Mouse (Mus musculus) fat pad, adult 2 months (tissue): ENCODE results near the gene Zfp423.

ENCODE experiments used
- DNase-seq: peaks from one replicate; pipeline ENCODE4 v3.0.0-alpha.2; 2011; ENCODE audit warnings: low read depth, low spot score; ENCODE audit errors: extremely low read depth

Gene Zfp423

GRCm38 (mm10) chr8:87905404-87905803, 54.0 kb downstream of the Zfp423 start:
- no peak for DNase-seq

- DNase-seq: no peak
Observed at GRCm38 (mm10) chr8:87904108-87904507, 55.3 kb downstream of the Zfp423 start.

GRCm38 (mm10) chr8:87895203-87896041, 64.0 kb downstream of the Zfp423 start:
- DNase-seq: no peak

DNA sequence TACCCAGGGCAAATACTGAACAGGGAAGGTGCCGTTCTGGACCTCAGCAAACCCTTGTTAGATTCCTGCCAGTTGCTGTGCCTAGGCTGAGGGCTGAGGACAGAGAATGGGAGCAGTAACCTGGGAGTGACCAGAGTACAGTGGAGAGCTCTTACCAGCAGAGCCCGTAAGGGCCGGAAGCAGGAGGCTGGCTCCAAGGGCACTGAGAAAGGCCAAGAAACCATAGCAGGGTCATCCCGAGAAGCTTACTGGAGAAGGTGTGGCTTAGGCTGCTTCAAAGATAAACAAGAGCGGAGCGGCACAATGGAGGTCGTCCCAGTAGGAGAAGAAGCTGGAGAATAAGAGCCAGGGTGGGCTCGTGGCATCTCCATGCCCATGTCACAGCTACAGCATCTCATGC, 65.1 kb downstream of the Zfp423 start:
- no peak for DNase-seq

- DNase-seq: peak; percentile 90
Observed at GRCm38 (mm10) chr8:87893547-87893946, 65.8 kb downstream of the Zfp423 start.

DNA sequence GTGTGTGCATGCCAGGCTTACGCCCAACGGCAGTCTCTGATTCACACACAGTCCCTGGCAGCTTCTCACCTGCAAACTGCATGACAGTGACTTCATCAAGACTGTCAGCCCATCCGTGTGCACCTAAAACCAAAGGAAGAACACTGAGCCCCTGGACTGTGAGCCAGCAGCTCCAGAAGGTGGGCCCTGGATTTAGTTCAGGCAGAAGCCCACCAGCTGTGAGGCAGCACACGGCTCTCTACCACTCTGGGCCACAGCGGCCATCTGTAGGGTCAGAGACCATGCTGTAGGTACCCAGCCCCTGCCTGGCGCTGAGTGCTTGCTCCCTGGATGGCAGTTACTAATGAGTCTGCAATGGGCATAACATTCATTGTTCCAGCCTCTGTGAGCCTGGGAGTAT, 66.5 kb downstream of the Zfp423 start:
- no peak for DNase-seq

GRCm38 (mm10) chr8:87891884-87892283, 67.5 kb downstream of the Zfp423 start:
- DNase-seq: no peak

DNA sequence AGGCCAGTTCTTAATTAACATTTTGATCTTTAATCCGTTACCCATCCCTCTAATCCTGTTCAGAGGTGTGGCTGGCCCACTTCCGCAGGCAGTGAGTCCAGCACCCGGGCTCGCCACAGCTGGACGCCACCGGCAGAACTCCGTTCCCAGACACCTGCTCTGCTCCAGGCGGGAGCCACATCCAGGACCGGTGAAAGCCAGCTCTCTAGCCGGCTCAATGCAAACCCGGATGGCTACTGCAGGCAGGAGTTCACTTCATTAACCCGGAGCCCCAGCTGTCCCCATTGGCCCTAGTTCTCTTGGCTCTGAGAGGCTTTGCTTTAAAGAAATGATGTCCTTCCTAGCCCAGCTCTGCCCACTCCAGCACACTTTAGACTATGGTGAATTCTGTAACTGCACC, 71.4 kb downstream of the Zfp423 start:
- DNase-seq: no peak

DNA sequence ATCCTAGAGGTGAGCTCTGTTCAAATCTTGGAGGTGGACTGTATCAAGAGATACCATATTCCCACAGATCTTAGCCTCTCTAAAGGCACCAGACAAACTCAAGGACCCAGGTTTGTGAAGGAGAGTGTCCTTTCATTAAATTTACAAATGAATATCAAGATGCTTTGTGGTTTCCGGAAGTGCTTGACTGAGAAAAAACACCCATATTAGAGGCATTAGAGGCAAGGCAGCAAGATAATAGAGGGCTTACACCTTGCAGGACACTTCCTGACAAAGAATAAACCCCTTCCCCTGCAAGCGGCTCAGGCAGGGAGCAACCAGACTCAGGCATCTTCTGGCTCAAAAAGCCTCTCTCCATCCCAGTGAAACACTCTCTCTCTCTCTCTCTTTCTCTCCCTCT, 78.3 kb downstream of the Zfp423 start:
- DNase-seq: no peak

- DNase-seq: no peak
Observed at GRCm38 (mm10) chr8:87875852-87876251, 83.5 kb downstream of the Zfp423 start.

- no peak for DNase-seq
Observed at GRCm38 (mm10) chr8:87875452-87875851, 83.9 kb downstream of the Zfp423 start.

DNA sequence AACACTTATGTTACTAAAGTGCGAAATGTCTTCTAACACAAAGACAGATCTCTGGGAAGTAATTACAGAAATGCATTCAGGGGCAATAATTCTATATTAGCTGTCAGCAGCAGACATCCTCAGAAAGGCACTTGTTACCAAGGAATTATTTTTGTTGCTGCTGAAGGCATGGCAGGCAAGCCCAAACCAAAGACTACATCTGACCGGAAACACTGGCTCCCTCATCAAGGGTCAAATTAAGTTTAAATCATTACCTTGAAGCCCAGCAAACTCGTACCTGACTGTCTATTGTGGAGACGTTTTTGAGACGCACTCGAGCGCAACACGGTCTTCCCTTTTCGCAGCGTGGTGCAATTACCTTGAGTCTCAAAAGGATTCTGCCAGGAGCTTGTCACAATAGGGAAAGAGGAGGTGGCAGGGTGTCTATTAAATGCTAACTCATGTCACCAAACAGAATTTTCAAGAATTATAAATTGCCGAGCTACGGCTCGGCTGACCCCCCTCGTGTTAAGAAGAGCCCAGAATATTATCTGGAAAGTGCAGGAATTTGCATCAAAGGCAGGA, 86.3 kb downstream of the Zfp423 start:
- no peak for DNase-seq

DNA sequence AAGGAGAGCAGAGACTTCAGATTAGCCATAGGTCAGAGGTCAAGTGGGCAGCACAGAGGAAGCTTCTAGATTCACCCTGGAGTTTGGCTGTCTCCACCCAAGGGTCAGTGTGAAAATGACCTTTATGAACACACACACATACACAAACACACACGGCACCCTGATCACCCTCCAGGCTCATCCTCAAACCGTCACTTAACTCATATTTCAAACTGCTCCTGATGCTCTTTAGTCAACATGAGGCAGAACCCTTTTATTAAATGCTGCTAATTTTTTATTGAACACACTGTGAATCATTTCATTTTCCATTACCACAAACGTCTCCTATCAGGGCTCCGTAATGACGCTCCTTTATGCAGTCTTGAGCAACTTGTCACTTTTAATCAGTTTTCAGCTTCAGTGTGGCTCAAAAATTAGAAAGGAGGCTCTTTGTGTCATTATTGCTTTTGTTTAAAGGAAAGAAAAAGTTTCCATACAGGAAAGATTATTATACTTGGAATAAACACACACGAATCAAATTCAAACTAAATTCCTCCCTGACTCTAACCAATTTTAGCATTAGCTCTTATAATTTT, 87.0 kb downstream of the Zfp423 start:
- no peak for DNase-seq

- DNase-seq: no peak
Observed at GRCm38 (mm10) chr8:87866586-87866985, 92.8 kb downstream of the Zfp423 start.

DNA sequence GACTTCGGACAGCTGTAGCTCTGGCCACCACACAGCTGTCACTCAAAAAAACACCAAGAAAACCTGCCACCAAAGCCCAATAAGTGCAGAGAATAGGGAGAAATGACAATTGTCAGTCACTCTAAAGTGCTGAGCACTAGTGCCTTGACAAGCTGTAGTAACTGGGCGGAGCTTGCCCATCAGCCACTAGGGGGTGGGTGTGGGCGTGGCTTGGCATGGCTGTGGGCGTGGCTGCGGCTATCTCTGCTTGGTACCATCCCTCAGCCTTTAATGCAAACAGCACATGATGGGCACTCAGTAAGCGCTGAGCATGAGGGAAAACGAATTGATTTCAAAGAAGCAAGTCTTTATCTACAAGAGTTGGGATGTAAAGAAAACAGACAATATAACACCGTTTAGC, 95.2 kb downstream of the Zfp423 start:
- DNase-seq: no peak

GRCm38 (mm10) chr8:87863128-87863527, 96.3 kb downstream of the Zfp423 start:
- no peak for DNase-seq

GRCm38 (mm10) chr8:87861718-87862117, 97.7 kb downstream of the Zfp423 start:
- no peak for DNase-seq

DNA sequence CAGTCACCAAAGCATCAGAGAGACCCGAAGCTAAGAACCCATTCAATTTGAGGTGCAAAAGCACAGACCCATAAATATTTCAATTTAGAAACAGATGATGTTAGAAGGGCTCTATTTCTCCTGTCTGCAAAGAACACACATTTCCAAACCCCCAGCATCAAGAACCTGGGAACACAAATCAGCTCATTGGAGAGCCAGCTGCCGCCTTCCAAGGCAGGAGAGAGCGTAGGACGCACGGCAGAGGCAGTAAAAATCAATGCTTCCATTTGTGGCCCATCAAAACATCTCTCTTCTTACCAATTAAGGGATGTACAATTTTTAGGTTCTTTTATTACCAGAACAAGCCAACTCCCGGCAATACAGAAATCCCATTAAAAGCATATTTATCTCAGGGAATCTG, 98.5 kb downstream of the Zfp423 start:
- DNase-seq: no peak

- peak; percentile 25 for DNase-seq
Observed at GRCm38 (mm10) chr8:87851871-87852270, 107.5 kb downstream of the Zfp423 start.

GRCm38 (mm10) chr8:87851380-87851779, 108.0 kb downstream of the Zfp423 start:
- no peak for DNase-seq

DNA sequence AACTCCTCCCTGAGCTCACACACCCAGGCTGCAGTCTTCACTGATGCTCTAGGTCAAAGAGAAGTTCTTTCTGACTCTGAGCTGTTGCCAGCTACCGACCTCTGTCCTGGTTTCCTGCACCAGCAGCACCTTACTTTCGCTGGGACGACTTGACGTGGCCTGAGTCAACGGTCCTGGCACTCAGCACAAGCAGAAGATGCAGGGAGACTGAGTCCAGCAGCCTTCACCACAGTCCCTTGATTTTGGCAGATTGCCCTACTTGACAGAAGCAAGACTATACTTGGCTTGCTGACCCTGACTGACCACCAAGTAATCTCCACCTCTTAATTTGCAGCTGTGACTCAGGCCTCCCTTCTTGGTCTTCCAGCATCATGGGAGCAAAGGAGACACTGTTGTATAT, 110.6 kb downstream of the Zfp423 start:
- DNase-seq: no peak

DNA sequence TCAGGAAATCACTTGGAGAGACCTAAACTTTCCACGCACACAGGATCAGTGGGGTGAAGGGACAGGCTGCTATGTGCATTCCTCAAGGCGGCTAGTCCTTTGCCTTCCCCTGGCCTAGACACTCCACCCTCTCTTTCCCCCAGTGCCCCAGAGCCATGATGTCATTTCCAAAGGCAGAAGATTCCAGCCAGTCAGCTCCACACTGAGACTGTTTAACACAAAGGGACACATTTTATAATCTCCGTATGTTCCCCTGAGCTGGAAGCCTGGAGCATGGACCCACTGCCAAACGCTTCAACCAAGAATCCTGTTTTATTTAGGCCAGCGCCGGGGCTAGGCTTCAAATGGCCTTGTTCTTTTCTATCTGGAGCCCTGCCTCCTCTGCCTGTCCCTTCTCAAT, 111.6 kb downstream of the Zfp423 start:
- no peak for DNase-seq
